Mouse (Mus musculus): ENCODE measurements at regions not wholly inside any gene's neighbourhood (a gene's known extent, or its start where the extent isn't known, plus 50 kb on each side); places are given as distances from the start of the nearest gene placed in this dataset.
"Not testable (repeated sequence)": the region's sequence is repeated elsewhere in the genome, so short reads cannot be mapped to it uniquely, and the experiment has no call there.

DNA sequence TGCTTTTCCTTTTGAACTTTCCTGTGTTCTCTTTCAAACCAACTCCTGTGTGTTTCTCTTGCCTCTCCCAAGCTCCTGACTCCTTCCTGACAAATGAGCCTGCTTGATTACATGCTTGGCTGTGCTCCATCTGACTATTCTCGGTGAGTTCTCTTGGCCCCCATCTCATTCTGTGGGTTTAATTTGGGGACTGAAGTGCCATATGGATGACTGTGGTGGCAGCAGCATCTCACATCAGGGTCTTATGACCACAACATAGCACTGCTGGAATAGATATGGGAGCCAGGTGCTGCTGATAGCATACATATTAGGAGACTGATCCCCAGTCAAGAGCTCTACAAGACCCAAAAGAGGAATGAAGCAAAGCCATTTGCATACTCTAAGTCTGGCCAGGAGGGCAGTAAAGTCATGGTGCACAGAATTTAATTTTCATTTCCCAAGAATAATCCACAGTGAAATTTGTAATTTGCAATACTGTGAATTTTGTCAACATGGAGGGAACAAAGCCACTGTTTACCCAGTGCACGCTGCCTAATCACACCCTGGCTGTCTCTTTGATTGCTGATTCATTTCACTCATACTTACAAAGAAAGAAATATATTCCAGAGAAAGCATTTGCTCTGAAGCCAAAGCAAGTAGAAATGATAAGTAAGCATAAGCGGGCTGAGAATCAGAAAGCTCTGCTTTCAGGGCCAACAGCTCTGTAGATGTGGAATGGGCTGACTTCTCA lies 1478.4 kb upstream of the Gm7489 start:
- DNase-seq (ENCODE audit: low spot score in 2 of 2) = no peak

DNA sequence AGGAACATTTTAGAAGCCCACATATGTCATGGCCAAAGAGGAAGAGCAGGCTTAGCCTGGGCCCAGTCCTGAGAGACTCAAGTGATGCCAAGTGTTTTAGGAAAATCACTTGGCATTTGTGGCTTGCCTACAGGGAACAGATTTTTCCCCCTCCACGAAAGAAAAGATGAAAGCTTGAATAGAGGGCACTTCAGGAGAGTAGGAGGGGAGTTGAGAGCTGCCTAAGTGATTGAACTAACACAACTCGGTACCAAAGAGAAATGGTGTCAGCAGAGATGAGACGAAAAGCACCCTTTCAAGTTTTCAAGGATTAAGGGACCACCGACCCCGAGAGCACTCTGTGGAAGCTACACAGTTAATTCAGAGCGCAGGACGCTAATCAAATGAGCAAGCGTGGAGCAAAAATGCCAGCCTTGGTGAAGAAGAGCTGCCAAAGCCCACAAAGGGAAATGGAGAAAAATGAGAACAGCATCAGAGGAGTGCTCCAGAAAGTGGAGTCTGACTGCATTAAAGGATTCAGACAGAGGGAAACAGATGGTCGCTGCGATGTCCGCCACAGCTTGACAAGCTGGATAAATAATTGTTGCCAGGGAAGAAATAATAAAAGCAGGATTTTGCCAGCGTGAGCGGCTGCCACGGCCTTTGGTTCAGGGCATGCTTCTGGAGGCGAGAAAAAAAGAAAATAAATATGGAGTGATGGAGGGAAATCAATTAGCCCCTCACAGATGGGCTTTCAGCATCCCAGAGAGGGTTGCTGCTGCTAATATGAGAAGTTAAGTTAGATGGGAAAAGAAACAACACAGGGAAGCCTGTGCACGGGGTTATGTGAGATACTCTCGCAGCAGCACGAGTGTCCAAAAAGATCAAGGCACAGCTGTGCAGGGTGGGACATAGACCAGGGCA lies 1471.6 kb upstream of the Gm7489 start:
- DNase-seq (ENCODE audit: low spot score in 2 of 2) = peak in 1 of 2 experiments; percentile 41

DNA sequence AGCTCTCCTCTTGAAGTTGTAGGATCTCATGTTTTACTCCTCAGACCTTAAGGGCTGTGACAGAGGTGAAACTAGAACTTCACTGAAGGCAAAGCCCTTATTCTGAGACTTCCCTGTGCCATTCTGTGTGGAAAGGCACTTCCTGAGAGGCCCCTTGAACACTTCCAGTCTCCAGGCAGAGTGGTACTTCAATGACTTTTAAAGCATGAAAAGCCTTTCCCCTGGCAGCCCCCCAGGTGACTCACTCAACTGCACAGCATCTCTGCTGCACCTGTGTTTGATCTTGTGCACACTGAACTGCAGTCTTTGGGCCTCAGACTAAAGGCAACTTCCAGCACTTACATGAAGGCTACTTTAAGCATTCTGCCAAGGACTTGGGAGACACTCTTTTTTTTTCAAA lies 1458.7 kb upstream of the Gm7489 start:
- DNase-seq (ENCODE audit: low spot score in 2 of 2) = no peak

DNA sequence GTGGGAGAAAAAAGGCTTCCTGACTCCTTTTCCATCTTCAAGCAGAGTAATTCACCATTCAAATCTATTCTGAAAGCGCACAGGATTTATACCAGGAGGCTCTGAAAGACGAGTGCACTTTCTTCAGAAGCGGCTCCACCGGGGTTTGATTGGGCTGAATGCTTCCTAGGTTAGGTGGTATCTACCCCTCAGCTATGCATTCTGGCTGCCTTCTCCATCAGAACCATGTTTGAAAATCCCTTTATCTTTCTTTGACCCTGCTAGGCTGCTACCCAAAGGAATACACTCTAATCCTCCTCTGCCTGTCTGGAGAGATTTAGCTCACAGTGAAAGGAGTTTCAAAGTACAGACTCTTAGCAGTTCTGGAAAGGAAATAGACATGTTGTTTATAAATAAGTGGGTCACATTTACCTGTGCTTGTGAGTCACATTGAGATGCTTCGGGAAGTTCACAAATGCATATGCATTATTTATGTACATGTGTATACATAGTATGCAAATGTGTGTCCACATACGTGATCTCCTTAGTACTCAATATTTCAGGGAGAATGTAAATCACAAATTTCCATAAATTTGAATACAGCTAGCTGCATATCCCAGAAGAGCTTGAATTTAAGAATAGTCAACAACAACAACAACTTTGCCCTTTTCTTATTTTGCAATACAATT lies 1454.1 kb upstream of the Gm7489 start:
- no peak for DNase-seq (ENCODE audit: low spot score in 2 of 2)

DNA sequence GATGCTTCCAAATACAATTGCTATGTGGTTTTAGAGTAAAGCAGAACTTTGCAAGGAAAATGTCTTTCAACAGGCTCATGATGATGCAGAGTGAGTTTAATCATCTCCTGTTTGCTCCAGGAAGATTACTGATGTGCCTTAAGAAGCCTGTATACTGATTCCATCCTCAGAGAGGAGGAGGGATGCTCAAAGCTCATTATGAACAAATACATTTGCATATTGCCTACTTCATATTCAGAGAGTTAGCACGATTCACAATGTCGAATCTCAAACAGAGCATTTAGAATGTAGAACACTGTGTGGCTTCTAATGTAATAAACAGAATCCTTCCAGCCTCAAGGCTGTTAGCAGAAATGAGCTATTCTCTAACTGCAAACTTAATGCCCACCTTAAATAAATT lies 1451.1 kb upstream of the Gm7489 start:
- DNase-seq (ENCODE audit: low spot score in 2 of 2) = no peak

DNA sequence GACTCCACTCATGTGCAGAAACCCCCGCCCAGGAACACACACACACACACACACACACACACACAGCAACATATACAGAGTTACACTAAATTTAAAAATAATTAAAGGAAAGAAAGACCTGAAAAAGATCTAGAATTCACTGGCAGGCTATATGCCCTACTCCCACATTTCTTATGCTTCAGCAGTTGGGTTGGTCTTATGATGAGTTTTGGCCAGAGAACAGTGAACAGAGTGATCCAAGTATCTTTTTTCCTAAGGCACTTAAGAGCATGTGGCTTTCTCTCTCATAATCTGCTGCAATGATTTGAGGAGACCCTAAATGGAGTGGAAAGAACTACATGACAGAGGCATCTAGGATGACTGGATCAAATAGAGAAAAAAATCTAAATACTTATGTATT lies 1446.3 kb upstream of the Gm7489 start:
- DNase-seq (ENCODE audit: low spot score in 2 of 2) = peak; percentile 2 to 9

DNA sequence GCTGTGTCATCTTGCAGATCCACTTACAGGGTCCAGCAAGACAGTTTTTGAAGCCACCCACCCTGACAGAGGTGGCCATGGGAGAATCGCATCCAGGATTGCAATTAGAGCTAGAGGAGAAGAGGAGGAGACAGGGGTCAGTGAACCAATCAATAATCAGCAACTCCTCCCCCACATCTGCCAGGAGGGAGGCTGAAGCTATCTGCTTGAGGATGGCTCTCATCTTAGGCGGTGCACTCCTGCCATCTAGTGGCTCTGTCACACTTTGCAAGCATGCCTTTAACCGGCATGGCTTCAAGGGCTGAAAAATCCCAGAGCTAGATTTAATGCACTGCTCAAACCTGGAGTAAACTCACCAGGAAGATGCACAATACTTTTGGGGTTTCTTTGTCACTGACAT lies 1425.9 kb upstream of the Gm7489 start:
- peak; percentile 36 to 86 for DNase-seq (ENCODE audit: low spot score in 2 of 2)

DNA sequence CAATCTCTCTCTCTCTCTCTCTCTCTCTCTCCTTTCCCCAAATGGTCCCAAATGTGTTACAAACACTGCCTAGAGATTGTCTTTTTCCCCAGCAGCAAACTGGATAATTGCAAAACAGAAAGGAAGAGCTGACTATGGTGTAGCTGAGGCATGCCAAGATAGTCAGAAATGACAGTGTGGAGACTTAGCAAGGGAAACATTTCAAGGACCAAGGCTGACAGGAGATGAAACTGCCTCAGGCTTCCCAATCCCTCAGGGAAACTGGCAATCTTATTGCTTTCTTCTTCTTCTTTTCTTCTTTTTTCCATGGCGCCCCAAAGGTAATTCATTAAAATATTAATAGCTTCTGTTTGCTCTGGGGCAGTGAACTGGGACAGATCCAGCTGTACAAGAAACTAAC lies 1425.4 kb upstream of the Gm7489 start:
- no peak for DNase-seq (ENCODE audit: low spot score in 2 of 2)

DNA sequence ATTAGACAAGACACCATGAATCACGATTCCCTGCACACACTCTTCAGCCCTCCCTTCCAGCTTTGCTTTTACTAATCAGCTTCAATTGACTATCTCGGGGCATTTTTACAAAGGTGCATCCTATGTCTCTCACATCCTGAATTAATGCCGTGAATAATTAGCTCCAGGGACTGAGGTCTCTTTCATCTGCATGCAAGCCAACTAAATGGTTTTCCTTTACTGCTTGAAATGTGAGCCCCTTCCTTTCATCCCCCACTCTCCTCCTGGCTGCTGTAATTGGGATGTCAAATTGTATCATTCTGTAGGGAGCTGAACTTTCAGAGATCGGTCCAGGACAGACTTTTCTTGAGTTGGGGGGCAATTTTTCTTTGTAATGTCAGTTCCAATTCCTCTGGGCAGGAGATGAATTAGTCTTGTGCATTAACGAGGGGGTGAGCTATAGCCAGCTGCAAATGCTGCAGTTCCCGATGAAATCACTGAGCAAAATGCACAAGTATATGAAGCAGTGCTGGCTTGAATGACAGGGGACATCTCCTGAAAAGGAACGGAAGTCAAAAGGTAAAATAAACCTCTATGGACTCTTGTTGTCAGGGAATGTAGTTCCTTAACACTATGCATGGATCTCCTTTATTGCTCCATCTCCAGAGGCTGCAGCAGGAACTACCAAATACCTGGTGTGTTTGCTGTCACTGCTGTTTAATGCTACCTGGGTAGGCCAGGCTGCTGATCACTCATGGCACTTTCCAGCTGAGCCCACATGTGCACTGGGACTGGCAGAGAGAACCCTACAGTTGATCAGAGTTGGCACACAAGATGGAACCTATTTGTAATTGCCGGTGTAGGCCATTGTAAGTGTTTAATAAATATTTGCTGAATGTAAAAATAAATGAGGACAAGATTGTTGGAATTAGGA lies 1420.2 kb upstream of the Gm7489 start:
- DNase-seq (ENCODE audit: low spot score in 2 of 2) = no peak

DNA sequence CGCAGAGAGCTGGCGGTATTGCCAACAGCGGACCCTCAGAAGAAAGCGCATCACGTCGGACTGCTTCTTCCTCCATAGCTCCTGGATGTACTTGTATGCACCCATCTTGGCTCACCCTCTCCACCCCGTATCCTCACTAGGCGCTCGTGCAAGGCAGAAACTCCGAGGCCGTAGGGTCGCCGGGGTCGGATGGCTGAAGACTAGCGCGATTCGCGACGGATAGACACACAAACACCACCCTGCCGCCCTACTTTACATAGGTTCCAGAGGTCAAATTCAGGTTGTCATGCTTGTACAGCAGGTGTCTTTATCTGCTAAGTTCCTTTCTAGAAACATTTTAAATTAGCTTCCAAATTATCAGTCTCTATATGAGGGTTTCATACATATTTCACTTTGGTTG lies 1406.6 kb upstream of the Gm7489 start:
- DNase-seq (ENCODE audit: low spot score in 2 of 2) = not testable (repeated sequence)

DNA sequence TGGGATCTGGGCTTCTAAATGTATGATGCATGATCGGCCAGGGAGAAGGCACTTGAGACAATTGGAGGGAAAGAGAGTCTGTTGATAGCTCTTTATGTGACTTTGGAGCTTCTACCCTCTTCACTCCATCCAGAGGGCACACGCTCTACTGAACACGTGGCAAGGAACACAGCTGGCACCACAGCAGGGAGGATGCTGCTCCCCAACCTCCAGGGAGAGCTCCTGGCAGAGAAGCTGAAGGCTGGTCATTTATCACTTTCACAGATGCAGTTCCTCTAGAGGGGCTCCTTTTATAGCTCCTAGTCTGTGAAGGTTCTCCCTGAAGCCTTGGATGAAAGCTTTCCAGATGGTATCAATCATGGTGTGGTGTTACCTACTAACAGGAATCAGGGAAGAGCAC lies 1403.9 kb upstream of the Gm7489 start:
- DNase-seq (ENCODE audit: low spot score in 2 of 2) = no peak

DNA sequence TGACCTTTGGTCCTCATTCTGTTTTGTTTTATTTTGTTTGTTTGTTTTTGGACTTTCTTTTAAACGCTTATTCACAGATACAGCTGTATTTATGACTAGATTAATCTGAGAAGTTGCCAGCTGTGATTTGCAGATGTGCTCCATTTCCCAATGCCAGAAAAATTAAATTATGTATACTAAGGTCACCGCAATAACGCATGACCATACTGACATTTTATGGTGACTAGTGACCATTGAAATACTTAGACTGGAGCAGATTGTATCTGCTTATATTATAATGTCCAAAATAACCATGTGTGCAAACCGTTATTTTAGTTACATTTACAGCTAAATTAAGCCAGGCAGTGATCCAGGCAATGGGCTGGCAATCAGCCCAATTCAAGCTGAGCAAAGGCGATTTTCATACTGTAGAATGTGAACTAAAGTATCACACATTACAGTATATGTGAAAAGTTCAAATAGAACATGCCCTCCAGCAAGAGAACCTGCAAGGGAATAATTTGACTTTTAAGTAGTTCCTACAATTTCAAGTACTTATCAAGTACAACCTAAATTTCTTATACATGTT lies 1401.0 kb upstream of the Gm7489 start:
- no peak for DNase-seq (ENCODE audit: low spot score in 2 of 2)

DNA sequence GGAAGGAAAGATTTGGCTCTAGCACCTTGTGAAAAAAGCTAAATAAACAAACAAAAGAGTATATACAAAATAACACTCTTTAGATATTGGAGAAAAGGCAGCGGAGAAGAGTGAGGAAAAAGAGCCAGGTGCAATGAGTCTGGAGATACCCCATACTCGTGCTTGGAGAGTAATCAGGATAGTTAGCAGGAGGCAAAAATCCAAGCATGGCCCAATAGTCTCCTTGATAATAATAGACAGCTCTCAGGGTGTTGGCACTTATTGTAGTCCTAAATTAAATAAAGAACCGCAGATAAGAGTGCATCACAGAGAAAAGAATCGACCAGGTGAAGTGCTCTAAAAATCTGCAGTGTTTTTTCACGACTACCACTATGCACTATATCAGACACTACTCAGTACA lies 1400.4 kb upstream of the Gm7489 start:
- no peak for DNase-seq (ENCODE audit: low spot score in 2 of 2)

DNA sequence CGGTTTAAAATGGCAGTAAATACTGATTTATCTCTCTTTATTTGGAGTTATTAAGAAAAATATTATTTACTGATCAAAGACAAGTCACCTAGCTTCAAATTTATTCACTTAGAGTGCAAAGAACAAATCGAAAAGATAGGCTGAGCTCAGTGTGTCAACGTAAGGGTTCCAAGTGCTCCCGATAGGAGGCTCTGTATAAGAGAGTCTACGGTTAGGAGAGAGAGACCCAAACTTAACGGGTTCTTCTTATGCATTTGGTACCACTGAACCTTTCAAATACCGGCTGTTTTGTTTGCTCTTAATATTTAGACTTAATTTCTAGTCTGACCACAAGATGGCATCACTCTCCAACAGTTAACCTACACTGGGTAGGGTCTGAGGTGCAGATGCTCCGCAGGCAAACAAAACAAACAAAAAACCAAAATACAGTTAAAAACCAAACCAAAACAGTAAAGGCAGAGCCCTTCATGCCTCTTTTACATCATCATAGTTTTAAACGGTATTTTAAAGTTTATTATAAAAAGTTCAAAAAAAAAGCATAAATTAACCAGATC lies 1379.4 kb upstream of the Gm7489 start:
- no peak for DNase-seq (ENCODE audit: low spot score in 2 of 2)

DNA sequence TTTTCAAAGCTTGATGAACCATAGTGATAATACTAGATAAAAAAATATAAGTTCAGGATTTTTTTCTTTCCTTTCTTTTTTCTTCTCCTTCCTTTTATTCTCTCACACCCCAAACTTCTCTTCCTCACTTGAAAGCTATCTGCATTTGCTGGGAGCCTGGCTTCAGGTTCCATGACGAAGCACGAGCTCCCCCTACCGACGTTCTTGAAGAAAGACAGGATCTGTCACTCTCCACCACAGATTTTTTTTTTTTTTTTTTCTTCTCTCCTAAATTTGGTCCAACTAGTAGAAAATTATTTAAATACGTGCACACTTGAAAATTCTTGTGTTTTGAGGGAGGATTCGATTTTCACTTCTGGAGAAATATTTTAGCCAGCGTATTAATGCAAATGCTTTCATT lies 1377.8 kb upstream of the Gm7489 start:
- no peak for DNase-seq (ENCODE audit: low spot score in 2 of 2)

DNA sequence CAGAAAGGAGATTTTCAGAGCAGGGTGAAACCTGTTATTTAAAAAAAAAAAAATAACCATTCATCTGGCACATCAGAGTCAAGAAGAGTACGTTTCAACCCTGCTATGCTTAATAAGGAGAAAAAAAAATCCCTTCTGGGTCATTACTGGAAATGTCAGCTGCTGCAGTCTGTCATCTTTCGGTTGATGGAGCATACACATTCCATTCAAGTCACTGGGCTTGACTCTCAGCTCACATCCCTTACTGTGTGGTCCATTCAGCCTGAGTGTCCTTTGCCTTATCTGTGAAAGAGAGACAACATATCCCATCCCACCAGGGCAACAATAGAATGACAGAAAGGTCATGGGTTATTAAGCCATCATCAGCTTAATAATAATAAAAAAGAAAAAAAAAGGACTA lies 1376.1 kb upstream of the Gm7489 start:
- DNase-seq (ENCODE audit: low spot score in 2 of 2) = no peak

DNA sequence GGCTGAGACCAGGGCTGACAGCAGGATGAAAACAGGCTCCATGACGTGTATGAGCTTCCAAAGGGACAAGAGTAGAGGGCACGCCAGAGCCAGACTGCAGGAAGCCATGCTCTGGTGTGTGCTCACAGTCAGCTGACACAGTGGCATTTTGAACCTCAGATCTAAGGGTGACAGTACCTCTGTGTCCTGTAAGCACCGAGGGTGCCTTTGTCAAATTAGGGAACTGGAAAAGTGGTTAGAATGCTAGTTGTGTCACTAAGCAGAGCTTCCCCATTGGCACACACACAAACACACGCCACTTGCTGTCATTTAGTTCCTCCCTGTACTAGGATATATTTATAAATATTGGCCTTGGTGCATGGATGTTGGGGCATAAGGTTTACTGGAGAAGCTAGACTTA lies 1374.6 kb upstream of the Gm7489 start:
- DNase-seq (ENCODE audit: low spot score in 2 of 2) = no peak

DNA sequence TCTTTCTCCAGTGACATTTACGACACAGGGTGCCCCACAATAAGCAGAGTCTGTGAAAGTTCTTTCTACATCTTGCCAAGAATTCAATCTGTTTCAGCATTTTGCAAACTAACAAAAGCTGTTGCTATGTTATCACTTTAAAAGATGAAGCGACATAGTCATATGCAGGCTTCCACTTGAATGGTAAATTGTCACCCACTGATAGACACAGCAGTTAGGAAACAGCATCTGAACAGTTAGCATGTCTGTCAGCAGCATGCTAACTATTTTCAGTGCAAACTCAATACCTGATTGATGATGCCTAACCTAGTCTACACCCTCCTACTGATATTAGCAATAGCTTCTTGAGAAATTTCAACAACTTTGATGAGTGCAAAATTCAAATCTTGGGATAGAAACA lies 1348.1 kb upstream of the Gm7489 start:
- DNase-seq (ENCODE audit: low spot score in 2 of 2) = no peak

DNA sequence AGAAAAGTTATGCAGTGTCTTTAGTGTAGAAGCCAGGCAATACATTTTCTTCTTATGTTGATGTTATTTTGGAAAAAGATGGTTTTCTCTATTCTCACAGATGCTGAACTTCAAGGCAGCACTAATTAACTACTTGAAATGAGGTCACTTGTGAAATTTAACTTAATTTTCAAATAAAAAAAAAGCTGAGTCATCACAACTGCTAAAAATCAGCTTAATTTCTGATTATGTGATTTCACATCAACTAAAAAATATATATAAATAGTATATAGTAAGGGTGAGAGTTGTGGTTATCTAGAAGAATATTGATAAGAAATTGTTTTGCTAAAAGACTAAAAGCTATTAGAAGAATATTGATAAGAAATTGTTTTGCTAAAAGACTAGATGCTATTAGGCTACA lies 1326.0 kb upstream of the Gm7489 start:
- no peak for DNase-seq (ENCODE audit: low spot score in 2 of 2)

DNA sequence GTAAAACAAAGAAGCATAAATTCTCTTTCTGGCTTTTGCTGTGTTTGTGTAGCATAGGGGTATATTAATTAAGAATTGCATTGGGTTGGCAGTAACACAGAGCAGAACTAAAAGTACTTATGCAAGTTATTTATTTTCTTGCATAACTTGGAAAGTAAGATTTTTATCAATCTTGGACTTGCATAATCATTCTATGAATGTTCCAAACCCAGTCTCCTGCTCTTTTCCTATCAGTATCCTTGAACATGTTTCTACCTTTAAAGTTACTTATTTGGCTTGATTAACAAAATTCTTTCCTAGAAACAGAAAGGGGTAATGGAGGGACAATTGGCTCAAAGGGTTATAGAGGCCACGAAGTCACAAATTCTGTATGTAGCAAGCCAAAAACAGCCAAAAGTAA lies 1320.6 kb upstream of the Gm7489 start:
- no peak for DNase-seq (ENCODE audit: low spot score in 2 of 2)

DNA sequence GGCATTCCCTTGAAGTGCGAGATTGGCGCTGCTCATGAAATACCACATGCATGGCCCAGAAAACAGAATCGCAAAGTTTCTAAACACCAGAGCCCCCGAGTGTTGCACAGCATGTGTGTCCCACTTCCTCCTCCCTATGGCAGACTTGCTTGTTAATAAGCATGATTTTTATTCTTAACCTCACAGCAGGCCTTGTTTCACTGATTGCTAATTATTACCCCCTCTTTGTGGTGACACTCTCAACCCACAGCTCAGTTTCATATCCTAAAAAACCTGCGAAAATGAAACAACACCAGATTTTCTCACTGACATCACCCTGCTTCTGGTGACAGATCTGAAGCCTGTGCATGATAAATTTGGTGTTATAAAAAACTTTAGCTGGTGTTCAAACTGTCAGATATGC lies 1319.3 kb upstream of the Gm7489 start:
- DNase-seq (ENCODE audit: low spot score in 2 of 2) = peak; percentile 40 to 60
